Mouse (Mus musculus) heart, adult 11 months (tissue): ENCODE results near the gene Veph1.
"Not testable (repeated sequence)": the region's sequence is repeated elsewhere in the genome, so short reads cannot be mapped to it uniquely, and the experiment has no call there.

Experiments used
- DNase-seq: peaks from one replicate; pipeline ENCODE4 v3.0.0; 2022

The Veph1 gene

DNA sequence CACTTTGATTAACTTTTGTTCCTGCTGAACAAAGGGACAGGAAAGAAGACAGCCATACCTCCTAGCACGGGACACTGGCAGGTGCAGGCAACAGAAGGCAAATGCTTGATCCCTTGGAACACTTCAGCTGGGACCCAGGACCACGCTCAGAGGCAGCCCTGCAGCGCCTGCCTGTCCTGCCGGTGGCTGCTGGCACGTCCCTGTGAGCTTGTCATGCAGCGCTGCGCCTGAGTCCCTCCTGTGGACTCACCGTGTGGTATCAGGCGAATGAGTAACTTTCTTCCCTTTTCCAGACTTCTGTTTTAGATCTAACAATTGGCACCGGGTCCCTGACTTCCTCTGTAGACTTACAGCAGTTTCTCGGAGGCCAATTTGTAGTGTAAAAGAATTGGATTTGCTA, at the start of gene Veph1:
TSS of gene Veph1 (minus strand) at position 293 of the 400 bp plus-strand sequence.
- DNase-seq = no peak

DNA sequence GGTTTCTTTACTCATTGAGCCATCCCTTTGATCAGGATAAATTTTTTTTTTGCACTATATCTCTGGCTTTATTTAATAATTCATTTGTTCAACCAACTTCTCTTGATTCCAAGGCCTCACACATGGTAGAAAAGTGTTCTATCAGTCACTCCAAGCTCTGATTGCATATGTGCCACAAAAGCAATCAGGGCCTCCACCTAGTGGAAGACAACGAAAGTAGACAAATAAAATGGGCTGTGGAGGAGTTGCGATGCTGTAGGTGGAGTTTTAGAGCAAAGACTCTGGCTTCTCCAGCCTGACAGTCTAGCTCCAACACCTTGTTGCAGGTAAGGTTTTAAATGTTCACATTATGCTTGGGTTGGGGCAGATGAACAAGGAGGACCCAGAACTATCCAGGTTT, 44.1 kb upstream of the Veph1 start:
- DNase-seq = no peak

DNA sequence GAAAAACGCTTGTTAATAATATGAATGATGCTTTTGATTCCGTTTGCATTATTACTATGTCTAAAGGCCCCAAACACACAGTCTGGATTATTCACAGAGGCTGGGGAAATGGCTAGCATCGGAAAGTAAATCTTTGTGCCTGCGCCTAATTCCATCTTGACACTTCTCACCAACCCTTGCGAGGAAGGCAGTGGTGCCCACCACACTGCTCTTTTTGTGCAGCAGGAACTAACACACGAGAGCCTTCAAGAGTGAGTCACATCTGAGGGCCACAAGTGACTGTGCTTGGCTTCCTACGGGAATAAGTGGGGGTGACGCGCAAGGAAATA, 35.7 kb upstream of the Veph1 start:
- DNase-seq = no peak

DNA sequence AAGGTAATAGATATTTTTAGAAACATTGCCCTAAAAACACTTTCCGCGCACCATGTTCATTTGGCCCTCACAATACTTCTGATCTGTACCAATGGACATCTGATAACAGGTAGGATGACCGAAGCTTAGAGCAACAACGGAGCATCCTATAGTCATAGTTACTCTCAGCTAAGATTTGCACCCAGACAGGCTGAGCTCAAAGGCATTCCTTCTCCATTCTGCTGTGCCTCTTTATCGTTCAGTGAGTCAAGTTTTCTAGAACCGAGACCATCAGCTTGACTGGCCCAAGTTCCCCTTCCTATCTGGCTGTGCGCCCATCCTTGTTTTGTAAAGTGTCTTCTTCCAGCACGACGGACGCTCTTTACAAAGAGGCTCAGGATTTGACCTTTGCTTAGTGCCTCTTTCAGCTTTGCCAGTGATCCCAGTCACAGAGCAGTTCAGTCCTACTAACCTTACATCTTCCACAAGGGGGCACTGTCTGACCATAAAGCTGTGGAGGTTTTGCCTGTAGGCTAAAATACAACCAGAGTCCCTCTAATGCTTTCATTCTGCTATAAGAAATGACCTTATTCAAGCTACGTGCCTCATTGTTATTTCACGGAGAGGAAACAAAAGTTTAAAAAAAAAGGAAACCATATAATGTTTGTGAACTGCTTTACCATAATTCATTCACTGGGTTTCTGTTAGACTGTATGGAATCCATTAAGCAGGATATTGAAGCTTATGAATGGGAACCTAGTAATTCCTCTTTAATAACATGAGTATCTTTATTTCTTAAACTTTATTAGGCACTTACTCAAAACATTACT, 35.2 kb upstream of the Veph1 start:
- DNase-seq = no peak

DNA sequence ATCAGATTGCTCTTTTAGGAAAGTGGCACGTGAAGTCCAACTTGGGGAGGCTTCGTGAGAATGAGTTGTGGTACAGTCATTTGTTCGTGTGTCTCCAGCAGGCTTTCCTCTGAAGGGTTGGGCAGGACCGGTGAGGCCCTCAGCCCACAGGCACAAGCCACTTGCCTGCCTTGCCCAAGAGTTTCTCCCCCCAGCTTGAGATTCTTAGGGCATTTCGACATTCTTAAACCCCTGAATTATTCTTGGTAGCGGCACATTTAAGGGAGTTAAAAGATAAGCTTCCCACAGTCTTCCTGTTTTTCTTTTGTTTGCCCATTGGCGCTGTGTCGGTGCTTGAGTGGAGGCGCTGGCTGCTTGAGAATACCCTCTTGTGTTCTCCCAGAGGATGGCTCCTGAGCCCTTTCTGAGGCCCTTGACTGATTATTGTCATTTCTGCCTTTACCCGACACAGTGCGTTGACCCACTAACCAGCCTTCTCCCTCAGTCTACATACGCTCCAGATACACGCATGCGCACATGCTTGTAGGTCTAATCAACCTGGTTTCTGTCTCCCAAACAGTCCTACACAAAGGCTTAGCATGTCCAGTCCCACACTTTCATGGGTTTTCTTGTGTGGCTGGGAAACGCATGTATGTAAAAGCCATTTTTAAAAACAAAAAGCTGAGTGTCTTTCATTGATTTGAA, 34.4 kb upstream of the Veph1 start:
- DNase-seq = no peak

DNA sequence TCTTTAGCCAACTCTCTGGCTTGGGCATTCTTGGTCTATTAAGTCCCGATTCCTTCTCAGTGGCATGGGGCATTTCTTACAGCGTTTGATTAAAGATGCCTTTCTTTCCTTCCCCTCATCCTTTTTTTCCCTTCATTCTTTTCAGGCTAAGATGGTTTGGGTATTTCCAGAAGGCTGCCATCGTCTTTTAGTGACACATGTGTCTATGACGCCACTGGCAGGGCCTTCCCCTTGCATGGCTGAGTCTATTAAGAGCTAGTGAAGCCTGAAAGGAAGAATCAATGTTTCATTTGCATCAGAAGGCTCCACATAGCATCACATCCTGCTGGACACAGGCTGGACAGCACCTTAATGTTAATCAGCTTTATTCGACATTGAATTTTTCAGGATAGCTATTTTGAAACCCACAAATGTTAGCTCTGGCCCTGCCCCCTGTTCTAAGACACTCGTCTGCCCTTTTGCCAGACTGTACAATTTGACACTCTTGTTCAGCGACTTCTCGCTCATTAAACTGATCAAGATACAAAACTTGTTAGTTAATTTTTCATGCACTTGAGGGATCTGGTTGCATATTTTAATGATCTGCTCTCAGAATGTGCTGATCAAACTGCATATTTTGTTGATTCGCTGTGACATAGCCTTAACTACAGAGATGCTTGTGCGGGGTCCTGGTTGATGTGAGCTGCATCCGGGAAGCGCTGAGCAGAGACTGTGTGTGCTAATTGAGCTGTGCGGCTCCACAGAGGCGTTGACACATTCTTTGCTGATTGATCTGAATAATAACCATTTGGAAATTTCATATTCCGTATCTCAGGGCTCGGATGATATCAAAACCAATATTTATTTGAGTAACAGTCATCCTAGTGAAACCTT, 29.6 kb upstream of the Veph1 start:
- DNase-seq = no peak

DNA sequence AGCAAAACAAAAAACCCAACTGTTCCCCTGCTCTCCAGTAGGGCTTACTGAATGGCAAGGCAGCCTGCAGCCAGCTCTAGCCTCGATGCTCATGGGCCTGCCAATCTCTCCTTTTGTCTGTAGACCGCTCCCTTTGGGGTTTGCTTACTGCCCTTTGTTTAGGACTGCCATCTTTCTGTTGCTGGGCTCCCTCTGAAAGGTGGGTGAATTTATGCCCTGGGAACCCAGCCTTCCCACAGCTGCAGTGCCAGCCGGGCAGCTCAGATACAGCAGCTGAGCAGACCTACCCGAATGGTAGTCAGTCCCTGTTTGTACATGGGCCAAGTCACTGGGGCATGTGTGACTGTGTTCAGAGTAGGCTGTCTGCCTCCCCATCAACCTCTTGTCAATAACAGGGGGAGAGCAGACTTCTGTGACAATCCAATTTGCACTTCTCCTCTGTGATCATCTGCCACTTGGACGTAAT, 28.9 kb upstream of the Veph1 start:
- DNase-seq = no peak

DNA sequence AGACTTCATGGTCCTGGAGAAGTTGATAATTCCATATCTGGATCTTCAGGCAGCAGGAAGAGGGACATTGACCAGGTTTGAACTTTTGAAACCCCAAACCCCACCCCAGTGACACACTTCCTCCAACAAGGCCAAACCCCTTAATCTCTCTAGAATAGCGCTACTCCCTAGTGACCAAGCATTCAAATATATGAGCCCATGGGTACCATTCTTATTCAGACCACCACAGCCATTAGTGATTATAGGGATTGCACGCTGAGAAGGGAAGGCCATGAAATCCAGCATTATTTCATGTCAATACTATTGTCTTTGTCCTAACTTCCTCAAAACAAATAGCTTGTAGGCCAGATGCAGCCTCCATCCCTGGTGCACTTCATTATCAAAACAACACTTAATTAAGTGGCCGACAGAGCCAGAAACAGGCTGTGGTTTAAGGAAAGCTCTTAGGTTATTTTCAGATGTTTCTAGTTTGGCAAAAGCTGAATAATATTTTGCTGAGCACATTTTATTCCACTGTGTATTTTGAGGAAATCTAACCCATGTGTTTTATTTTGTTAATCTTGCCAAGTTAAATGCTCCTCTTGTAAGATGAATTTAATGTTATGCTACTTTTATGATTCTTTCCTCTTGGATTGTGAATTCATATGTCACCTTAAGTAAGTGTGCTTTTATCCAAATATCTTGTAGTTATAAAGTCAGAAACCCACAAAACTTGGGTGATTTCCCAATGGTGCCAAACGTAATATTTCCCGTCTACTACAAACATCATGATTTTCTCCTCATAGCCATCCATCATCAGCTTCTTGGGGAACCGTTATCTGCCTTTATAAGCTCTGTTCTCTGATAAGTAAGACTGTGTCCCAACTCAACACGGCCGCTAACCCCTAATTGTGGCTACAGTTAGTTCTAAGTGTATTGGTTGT, 18.4 kb upstream of the Veph1 start:
- DNase-seq = no peak

DNA sequence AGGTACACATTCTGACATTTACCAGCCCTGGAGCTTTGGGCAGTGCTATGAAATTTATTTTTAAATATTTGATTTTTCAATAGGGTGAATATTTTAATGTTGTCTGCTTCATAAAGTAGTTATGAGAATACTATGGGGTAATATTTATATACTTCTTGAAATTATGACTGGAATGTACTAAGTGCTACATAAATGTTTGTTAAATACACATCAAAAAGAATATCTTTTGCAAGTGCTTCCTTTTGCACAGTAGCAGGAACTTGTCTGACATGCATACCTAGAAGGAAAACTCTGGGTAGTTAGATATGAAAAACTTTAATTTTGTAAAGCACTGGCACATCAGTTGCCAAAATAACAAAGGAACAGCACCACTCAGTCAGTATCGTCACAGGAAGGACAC, 13.9 kb upstream of the Veph1 start:
- DNase-seq = no peak

DNA sequence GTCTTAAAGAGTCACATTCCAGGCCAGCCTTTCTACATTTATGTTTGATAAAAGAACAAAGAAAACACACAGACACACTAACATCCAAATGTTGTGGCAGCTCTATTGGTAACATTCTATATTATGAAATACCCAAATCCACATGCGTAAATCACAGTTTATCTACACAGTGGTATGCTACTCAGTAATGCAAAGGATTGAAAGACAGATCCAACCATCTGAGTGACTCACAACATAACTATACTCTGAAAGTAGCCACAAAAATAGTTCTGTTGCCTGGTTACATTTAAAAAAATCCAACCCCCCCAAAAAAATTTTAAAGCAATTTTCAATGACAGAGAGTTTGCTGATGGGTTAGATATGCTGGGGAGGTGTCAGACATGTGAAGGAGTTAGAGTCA, 12.9 kb upstream of the Veph1 start:
- no peak for DNase-seq

DNA sequence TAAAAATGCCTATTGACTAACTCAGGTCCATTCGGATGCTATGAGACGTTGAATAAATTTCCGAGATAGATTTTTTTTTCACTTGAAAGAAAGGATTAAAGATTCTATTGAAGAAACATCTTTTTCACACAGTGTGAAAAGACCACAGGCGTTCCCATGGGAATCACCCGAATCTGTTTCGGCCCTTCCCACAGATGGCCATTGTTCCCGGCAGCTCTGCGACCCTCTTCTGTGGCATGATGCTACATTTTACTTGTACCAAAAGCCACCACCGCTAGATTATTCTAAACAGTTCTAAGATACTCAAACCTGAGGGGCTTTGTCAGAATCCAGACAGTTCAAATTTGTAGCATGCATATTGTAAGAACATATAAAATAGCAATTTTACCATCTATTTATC, 1.4 kb downstream of the Veph1 start:
- DNase-seq = no peak

DNA sequence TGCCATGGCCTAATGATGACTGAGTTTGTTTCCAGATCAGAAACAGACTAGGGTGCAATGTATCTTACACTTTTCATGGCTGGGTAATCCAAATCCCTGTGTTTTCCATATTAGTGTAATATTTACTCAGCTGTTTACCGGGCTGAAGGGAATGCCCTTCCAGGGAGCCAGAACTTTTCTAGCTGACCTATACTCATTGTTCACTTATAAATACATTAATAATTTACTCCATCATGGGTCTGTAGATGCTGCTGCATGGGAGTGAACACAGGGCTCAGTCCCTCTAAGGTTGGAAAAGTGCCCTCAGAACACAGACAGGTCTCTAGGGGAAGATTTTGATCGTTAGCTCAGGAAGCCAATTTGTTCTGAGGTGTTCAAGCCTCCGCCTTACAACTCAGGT, 1.9 kb downstream of the Veph1 start:
- DNase-seq = no peak

DNA sequence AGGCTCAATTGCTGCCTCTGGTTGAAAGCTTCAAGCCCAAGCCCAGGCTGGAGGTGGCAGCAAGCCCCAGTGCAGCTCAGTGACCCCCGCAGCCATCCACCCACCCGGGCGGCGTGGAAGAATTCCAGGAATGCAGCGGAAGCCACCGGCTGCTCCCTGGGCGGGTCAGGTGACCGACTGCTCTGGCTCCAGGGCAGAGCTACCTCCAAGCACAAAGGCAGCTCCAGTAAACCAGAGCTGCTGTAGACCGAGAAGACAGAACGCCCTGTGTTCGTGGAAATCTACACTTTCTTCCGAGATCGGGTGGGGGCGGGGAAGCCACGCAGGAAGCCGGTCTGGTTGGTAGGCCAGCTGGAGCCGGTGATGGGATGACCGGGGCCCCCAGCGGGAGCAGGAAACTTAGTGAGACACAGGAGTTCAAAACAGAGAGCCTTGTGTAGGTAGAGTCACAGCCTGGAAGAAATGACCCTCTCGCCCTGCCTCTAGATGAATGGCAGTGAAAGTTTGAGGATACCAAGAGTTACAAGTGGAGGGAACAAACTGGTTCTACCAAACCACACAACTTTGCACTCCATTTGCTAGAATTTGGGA, 4.2 kb downstream of the Veph1 start:
- DNase-seq = no peak

DNA sequence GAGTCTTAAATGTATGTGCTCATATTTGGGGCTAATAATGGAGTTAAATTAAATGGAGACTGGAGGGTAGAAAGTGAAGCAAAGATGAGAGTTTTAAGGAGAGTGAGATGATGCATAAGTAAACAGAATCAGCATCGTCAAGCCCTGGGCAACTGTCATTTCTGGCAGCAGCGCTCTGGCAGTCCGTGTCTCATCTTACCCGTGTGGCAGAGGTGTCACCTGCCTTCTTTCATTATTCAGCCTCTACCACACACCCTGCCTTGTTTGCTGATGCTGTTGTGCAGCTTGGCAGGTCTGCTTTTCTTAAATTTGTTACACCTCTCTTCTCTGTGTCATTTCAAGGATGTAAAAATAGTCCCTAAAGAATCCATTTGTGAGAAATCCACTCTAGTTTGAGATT, 33.4 kb downstream of the Veph1 start:
- no peak for DNase-seq

DNA sequence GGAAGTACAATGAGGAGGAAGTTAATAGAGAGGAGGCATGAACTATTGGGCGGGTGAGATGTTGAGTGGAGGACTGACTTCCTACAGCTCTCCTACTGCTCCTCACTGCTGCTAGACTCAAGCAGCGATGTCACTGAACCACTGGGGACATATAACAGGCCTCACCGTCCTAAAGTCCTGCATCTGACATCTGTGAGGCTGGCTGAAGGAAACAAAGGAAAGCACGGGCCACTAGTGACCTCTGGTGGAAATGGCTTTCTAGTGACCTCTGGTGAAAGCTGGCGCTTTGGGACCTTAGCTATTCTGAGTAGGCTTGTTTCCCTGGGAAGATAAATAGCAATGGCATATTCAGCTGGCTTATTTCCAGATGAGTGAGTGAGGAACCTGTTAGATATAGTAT, 34.3 kb downstream of the Veph1 start:
- DNase-seq = peak; percentile 80

DNA sequence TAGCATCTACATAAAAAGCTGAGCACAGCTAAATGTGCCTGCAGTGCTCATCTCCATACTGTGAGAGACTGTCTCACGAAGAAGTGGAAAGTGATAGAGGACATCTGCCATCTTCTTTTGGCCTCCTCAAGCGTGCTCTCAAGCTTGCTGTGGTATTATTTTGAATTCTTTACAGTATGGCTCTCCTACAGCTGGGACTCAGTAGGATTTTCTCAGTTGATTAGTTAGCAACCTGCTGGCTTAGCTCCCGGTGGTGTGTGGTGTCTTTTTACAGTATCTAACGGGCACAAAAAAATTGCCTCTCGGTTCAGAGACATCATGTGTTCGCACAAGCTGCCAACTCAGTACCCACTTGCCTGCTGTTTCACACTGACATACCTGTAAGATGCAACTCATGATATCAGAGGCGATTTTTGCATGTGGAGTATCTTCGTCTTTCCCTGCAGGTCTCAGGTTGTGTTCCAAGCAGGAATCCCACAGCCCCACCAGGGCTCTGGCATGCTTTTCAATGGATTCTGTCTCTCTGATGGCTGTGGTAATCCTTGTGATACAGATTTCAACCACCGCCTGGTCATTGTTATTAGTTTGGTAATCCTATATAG, 42.0 kb downstream of the Veph1 start:
- DNase-seq = peak; percentile 49

DNA sequence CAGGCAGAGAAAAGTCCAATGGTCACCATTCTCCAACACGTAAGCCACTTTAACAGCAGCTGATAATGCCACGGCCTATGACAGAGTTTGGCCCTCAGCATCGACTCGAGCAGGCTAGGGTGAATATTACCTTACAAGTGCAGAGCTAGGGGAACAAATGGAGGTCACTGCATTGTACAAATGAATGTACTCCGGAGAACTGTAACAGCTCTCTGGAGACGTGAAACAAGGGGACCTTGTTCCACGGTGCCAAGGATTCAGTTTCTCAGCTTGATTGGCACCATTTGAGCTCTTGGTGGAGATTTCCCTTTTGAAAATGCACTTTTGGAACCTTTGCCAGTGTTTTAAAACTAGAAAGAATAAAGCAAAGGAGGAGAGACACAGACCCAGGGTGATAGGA, 44.8 kb downstream of the Veph1 start:
- DNase-seq = peak; percentile 55

DNA sequence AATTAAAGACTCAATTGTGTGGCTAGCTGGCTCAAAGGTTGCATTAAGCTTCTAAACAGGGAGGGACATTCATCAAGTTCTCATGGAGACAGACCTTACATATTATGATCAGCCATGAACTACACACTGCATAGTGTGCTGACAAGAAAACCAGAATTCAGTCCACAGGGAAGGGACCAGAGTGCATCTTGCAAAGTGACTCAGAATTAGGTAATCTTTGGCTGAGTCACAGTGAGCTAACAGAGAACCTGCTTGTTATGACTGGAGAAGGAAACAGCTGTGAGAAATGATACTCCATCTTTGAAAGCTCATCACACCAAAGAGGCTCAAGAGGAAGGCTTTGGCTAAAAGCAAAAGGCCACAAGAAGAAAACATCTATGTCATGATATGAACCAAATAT, 56.2 kb downstream of the Veph1 start:
- DNase-seq = peak; percentile 87

DNA sequence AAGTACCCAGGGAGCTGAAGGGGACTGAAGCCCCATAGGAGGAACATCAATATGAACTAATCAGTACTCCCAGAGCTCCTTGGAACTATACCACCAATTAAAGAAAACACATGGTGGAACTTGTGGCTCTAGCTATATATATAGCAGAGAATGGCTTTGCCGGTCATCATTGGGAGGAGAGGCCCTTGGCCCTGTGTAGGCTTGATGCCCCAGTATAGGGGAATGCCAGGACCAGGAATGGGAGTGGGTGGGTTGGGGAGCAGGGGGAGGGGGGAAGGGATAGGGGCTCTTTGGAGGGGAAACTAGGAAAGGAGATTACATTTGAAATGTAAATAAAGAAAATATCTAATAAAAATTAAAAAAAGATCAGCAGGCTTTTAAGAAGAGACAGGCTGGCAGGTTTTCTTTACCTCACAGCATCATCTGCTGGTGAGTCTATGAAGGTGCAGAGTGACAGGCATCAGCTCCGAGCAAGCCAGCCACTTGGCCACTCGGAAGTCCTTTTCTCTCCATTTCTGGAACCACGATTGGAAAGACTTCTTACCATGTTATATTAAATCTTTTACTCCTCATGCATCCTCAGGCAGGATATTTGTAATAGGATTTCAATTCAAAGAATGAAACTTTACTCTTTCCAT, 60.3 kb downstream of the Veph1 start:
- not testable (repeated sequence) for DNase-seq

DNA sequence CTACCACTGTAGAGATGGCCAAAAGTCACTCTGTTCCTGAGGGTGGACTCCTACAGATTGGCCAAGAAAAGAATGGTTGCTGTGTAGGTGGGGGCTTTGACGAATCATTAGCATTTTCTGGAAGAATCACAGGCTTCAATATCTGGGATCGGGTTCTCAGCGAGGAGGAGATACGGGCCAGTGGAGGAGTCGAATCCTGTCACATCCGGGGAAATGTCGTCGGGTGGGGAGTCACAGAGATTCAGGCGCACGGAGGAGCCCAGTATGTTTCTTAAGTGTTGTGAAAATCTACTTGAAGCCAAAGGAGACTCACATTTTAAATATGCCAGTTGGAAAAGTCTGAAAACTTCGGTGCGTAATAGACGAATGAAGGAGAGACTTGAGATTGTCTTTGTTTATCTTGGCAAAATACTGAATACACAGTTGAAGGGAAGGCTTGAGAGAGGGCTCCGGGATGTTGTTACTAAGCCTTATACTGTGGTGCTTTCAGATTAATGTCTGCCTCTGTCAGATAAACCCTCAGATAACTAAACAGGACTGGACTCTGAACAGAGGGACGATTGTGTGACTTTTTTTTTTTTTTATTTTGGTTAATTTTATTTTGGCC, 71.6 kb downstream of the Veph1 start:
- DNase-seq = peak; percentile 94

DNA sequence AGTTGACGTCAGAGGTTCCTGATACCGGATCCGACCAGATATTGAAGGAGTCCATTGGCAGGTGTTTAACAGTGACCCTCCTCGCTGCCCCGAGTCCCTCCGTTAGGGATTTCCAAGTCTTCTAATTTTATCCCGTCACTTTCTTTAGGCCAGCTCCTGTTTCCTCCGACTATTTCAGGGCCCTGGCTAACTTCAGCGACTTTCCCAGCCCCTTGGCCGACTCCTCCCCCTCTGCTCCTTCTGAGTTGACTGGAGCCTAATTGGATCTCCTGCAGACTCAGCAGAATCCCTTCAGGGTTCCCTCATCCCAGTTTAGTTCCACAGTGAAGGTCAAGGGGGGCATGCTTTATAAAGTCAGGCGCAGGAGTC, 75.4 kb downstream of the Veph1 start:
- peak; percentile 91 for DNase-seq
